Mouse (Mus musculus) ES-E14 (cell line): ENCODE measurements at regions not wholly inside any gene's neighbourhood (a gene's known extent, or its start where the extent isn't known, plus 50 kb on each side); places are given as distances from the start of the nearest gene placed in this dataset.
"Not testable (repeated sequence)": the region's sequence is repeated elsewhere in the genome, so short reads cannot be mapped to it uniquely, and the experiment has no call there.

ENCODE experiments used
- CHD2 ChIP-seq: IDR thresholded peaks from 2 replicates; pipeline ENCODE4 v1.6.1; 2014; ENCODE audit warnings: mild to moderate bottlenecking, low read depth, low read length, inconsistent platforms
- HCFC1 ChIP-seq: IDR thresholded peaks from 2 replicates; pipeline ENCODE4 v1.6.1; 2012; ENCODE audit warnings: low read length, inconsistent platforms, borderline replicate concordance; ENCODE audit not compliant: insufficient read depth
- ZC3H11A ChIP-seq: IDR thresholded peaks from 2 replicates; pipeline ENCODE4 v1.6.1; 2012; ENCODE audit warnings: low read depth, mild to moderate bottlenecking, inconsistent platforms, low read length, borderline replicate concordance

GRCm38 (mm10) chr10:14966771-14967170 is 248.8 kb upstream of the Gje1 start:
- TF ChIP-seq CHD2, ZC3H11A, HCFC1: not testable (repeated sequence)
